Mouse (Mus musculus) kidney, postnatal 10 days (tissue): ENCODE measurements around the gene Spdye4c.

Experiments
- DNase-seq: peaks from one replicate; pipeline ENCODE4 v3.0.0; 2021; ENCODE audit warnings: mixed read lengths

Spdye4c gene

DNA sequence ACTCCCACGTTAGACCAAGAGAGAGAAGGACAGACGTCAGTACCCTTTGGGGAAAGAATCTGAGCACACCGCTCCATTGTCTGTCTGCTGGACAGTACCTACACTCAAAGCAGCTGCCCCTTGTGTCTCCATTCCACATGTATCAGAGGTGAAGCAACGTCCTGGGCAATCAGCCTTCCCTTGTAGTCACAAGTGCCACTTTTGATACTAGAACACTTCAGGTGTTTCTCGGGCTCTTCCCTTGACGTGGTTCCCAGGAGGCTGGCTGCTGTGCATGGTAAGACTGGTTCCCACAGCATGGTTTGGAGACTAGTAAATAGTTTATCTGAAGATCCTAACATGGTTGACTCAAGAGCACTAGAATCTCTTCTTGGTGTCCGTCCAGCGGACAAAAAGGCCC, 20.2 kb downstream of the Spdye4c start:
- no peak for DNase-seq

DNA sequence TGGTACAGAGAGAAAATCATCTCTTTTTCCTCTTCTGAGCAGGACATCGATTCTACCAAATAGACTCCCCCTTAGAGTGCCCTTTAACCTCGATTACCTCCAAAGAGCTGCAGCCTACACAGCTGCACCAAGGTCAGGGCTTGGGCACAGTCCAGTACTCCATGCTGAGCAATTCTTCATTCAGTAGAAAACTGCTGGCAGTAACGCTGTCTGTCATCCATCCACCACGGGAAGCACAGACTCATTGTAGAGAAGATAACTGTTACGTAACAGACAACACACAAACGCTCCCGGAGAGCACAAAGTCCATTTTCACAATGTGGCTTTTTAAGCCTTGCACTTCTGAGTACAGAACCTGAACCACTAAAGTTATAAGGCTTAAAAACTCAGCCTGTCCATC, 21.3 kb downstream of the Spdye4c start:
- DNase-seq, result no peak

DNA sequence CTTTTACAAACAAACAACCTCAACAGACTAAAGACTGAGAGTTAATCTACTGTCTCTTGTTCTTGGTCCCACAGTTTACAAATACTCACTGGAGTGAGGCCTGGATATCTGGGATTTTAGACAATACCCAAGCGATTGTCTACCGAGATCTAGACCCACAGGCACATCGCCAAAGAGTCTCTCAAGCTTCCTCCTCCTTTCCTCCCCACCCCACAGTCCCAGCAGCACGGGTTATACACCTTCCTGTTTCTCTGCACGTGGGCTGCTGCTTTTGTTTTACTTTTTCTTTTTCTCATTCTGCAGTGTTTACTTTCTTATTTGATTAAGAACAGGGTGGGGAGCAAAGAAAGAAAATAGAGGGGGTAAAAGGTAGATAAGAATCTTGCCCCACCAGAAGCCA, 22.4 kb downstream of the Spdye4c start:
- DNase-seq, result peak; percentile 17

DNA sequence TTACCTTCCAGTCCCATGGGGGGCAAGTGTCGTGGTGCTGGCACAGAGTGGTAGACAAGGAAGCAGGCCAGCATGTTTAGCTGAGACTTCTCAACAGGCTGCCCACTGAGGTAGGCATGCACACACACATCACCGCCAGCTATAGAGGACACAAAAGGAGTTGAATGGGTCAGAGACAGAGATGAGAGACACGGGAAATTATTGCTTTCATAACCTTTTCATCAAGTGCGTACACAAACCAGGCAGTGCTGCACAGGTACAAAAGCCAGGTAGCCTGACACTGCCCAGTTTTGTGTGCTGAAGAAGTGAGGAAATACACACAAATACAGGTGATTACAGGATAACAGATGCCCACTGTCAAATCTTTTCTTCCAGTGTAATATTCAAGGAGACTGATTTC, 24.4 kb downstream of the Spdye4c start:
- DNase-seq, result no peak

DNA sequence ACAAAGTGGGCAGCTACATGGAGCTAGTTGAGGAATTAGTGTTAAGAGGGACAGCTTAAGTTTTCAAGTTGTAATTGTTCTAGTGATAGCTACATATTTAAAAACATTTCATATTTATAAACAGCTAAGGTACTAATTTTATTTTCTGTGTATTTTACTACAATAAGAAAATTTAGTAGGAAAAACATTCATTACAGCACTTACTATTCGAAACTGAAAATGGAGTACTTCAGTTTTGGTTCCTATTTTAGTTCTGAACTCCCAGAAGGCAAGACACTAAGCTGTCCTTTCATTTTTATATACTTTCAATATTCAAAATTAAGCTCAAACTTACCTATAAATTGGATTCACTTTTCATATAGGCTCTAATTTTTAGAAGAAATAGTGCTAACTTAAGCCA, 29.6 kb downstream of the Spdye4c start:
- DNase-seq, result no peak
